Mouse (Mus musculus): ENCODE results near the gene Tnrc6c. TPM values are rescaled to one million over a fixed set of nuclear protein-coding genes. Genes with fewer than 3 reads are reported as not detected.

The Tnrc6c gene
- total and polyA plus RNA-seq, 2 experiments from 2014 or later, result 19.9 to 71.6 TPM

GRCm38 (mm10) chr11:117656077-117656401 lies 1.9 kb downstream of the Tnrc6c start:
- Histone ChIP-seq H3K27me3 (ENCODE audit: insufficient read depth, low read length) (no peaks in the 10 kb centered on the region), H3K9me3 (ENCODE audit: low read length) (no peaks in the 10 kb centered on the region), H3K4me2 (ENCODE audit: low read depth) (peak overlapping the region; percentile 72), H3K9ac (peak overlapping the region; percentile 93), H3K27ac (ENCODE audit: low read depth, low read length) (peak overlapping the region; percentile 99), H3K36me3 (ENCODE audit: insufficient read depth) (no peaks in the 10 kb centered on the region), H3K4me3 (ENCODE audit: low read depth, low read length) (peak overlapping the region; percentile 93), H3K4me1 (ENCODE audit: insufficient read depth) (peaks cover 22% of the 10 kb centered on the region)
- no peak for ATAC-seq
- 3% methylated on average over 10 of the region's 10 CpGs for WGBS
- DNase-seq, result no peak
- no peak for TF ChIP-seq CTCF (IDR thresholded peaks at IDR 0.05; ENCODE audit: low read depth)

- H3K4me3 ChIP-seq (ENCODE audit: low read depth, low read length), result no peak overlapping the region
- WGBS, result 24% methylated on average over 4 of the region's 4 CpGs
- peaks cover 22% of the 10 kb centered on the region for H3K4me1 ChIP-seq (ENCODE audit: insufficient read depth)
Observed at GRCm38 (mm10) chr11:117658974-117659373, 4.9 kb downstream of the Tnrc6c start.

GRCm38 (mm10) chr11:117663036-117663809 lies 9.1 kb downstream of the Tnrc6c start:
- H3K4me1 ChIP-seq (ENCODE audit: insufficient read depth), result peaks cover 18% of the 10 kb centered on the region
- no peak for TF ChIP-seq CTCF (IDR thresholded peaks at IDR 0.05; ENCODE audit: low read depth)
- no peak overlapping the region for H3K9ac ChIP-seq
- no peak for ATAC-seq
- no peaks in the 10 kb centered on the region for H3K27me3 ChIP-seq (ENCODE audit: insufficient read depth, low read length)
- no peaks in the 10 kb centered on the region for H3K9me3 ChIP-seq (ENCODE audit: low read length)
- H3K4me3 ChIP-seq (ENCODE audit: low read depth, low read length), result no peak overlapping the region
- WGBS, result 74% methylated on average over 4 of the region's 4 CpGs
- no peak for DNase-seq
- H3K4me2 ChIP-seq (ENCODE audit: low read depth), result no peak overlapping the region
- no peak overlapping the region for H3K27ac ChIP-seq (ENCODE audit: low read depth, low read length)
- no peaks in the 10 kb centered on the region for H3K36me3 ChIP-seq (ENCODE audit: insufficient read depth)

More at GRCm38 (mm10) chr11:117658974-117659373, 4.9 kb downstream of the Tnrc6c start:
- Histone ChIP-seq H3K9me3 (ENCODE audit: low read length) (no peaks in the 10 kb centered on the region), H3K36me3 (ENCODE audit: insufficient read depth) (no peaks in the 10 kb centered on the region), H3K9ac (no peak overlapping the region), H3K27me3 (ENCODE audit: insufficient read depth, low read length) (no peaks in the 10 kb centered on the region), H3K27ac (ENCODE audit: low read depth, low read length) (no peak overlapping the region), H3K4me2 (ENCODE audit: low read depth) (peak overlapping the region; percentile 25; the same call in 1 of the 2 replicates)
- no peak for TF ChIP-seq CTCF (IDR thresholded peaks at IDR 0.05; ENCODE audit: low read depth)
- DNase-seq, result peak; percentile 22
- no peak for ATAC-seq

- Histone ChIP-seq H3K4me3 (ENCODE audit: low read depth, low read length) (no peak overlapping the region), H3K27ac (ENCODE audit: low read depth, low read length) (no peak overlapping the region), H3K36me3 (ENCODE audit: insufficient read depth) (no peaks in the 10 kb centered on the region), H3K4me2 (ENCODE audit: low read depth) (no peak overlapping the region), H3K4me1 (ENCODE audit: insufficient read depth) (peaks cover 16% of the 10 kb centered on the region), H3K9me3 (ENCODE audit: low read length) (no peaks in the 10 kb centered on the region), H3K9ac (no peak overlapping the region), H3K27me3 (ENCODE audit: insufficient read depth, low read length) (no peaks in the 10 kb centered on the region)
- TF ChIP-seq CTCF (IDR thresholded peaks at IDR 0.05; ENCODE audit: low read depth), result no peak
- DNase-seq, result no peak
- ATAC-seq, result no peak
Observed at GRCm38 (mm10) chr11:117663810-117664139, 9.7 kb downstream of the Tnrc6c start.

- Histone ChIP-seq H3K9ac (no peak overlapping the region), H3K4me2 (ENCODE audit: low read depth) (no peak overlapping the region), H3K4me1 (ENCODE audit: insufficient read depth) (peaks cover 12% of the 10 kb centered on the region; the same call in 1 of the 2 replicates), H3K27ac (ENCODE audit: low read depth, low read length) (no peak overlapping the region), H3K9me3 (ENCODE audit: low read length) (no peaks in the 10 kb centered on the region), H3K4me3 (ENCODE audit: low read depth, low read length) (no peak overlapping the region), H3K36me3 (ENCODE audit: insufficient read depth) (no peaks in the 10 kb centered on the region), H3K27me3 (ENCODE audit: insufficient read depth, low read length) (no peaks in the 10 kb centered on the region)
- TF ChIP-seq CTCF (IDR thresholded peaks at IDR 0.05; ENCODE audit: low read depth), result no peak
- DNase-seq (no peak), ATAC-seq (no peak)
- WGBS, result 21% methylated on average over 3 of the region's 3 CpGs
Observed at GRCm38 (mm10) chr11:117665189-117665588, 11.1 kb downstream of the Tnrc6c start.

GRCm38 (mm10) chr11:117666563-117666962 lies 12.5 kb downstream of the Tnrc6c start:
- Histone ChIP-seq H3K36me3 (ENCODE audit: insufficient read depth) (no peaks in the 10 kb centered on the region), H3K27ac (ENCODE audit: low read depth, low read length) (no peak overlapping the region), H3K4me3 (ENCODE audit: low read depth, low read length) (no peak overlapping the region), H3K9ac (no peak overlapping the region), H3K4me1 (ENCODE audit: insufficient read depth) (peaks cover 11% of the 10 kb centered on the region; the same call in 1 of the 2 replicates), H3K27me3 (ENCODE audit: insufficient read depth, low read length) (no peaks in the 10 kb centered on the region), H3K4me2 (ENCODE audit: low read depth) (no peak overlapping the region), H3K9me3 (ENCODE audit: low read length) (no peaks in the 10 kb centered on the region)
- TF ChIP-seq CTCF (IDR thresholded peaks at IDR 0.05; ENCODE audit: low read depth), result no peak
- DNase-seq, result no peak
- ATAC-seq, result no peak

GRCm38 (mm10) chr11:117667152-117667551 lies 13.1 kb downstream of the Tnrc6c start:
- no peak for TF ChIP-seq CTCF (IDR thresholded peaks at IDR 0.05; ENCODE audit: low read depth)
- Histone ChIP-seq H3K9ac (no peak overlapping the region), H3K9me3 (ENCODE audit: low read length) (no peaks in the 10 kb centered on the region), H3K27me3 (ENCODE audit: insufficient read depth, low read length) (no peaks in the 10 kb centered on the region), H3K4me2 (ENCODE audit: low read depth) (no peak overlapping the region), H3K27ac (ENCODE audit: low read depth, low read length) (no peak overlapping the region), H3K4me1 (ENCODE audit: insufficient read depth) (peaks cover 11% of the 10 kb centered on the region; the same call in 1 of the 2 replicates), H3K36me3 (ENCODE audit: insufficient read depth) (no peaks in the 10 kb centered on the region), H3K4me3 (ENCODE audit: low read depth, low read length) (no peak overlapping the region)
- ATAC-seq (no peak), DNase-seq (no peak)
- WGBS, result 83% methylated on average over 5 of the region's 5 CpGs
